Mouse (Mus musculus): ENCODE results near the gene 1110051M20Rik.

GRCm38 (mm10) chr2:91430600-91430919 is 13.9 kb downstream of the 1110051M20Rik start:
- TF ChIP-seq TCF3 (IDR thresholded peaks at IDR 0.05; ENCODE audit: insufficient read length, low read depth) (no peak), POLR2AphosphoS2 (IDR thresholded peaks at IDR 0.05; ENCODE audit: insufficient read length, low read depth) (no peak), MYOG (IDR thresholded peaks at IDR 0.05; ENCODE audit: control insufficient read depth in 1 of 3, insufficient read depth in 1 of 3, insufficient read length in 2 of 3, low read depth in 2 of 3) (no peak), E2F4 (IDR thresholded peaks at IDR 0.05; ENCODE audit: insufficient read depth) (no peak), CEBPB (IDR thresholded peaks at IDR 0.05; ENCODE audit: insufficient read depth, poor library complexity, severe bottlenecking) (no peak), USF1 (IDR thresholded peaks at IDR 0.05; ENCODE audit: low read depth) (no peak), POLR2A (IDR thresholded peaks at IDR 0.05; ENCODE audit: insufficient read length, low read depth) (no peak), MAX (IDR thresholded peaks at IDR 0.05; ENCODE audit: low read depth) (no peak), TCF12 (IDR thresholded peaks at IDR 0.05; ENCODE audit: insufficient read depth, poor library complexity, severe bottlenecking) (no peak)
